Mouse (Mus musculus): Measurements from ENCODE around the gene Nup43.

- TF ChIP-seq CTCF (IDR thresholded peaks at IDR 0.05; ENCODE audit: extremely low read depth, insufficient read depth, low read length) (no peak), POLR2A (IDR thresholded peaks at IDR 0.05; ENCODE audit: extremely low read depth, insufficient read depth, low read length) (no peak)
These were observed 26.9 kb upstream of the Nup43 start for GRCm38 (mm10) chr10:7640366-7640765.
